Mouse (Mus musculus) heart, adult 2 months (tissue): ENCODE measurements at regions not wholly inside any gene's neighbourhood (a gene's known extent, or its start where the extent isn't known, plus 50 kb on each side); places are given as distances from the start of the nearest gene placed in this dataset.

Experiments used
- DNase-seq, 2 experiments: peaks; one replicate each; pipeline ENCODE4 v3.0.0; 2021
- H3K27ac ChIP-seq: fragments of 200-600 bp; 2 replicates; pipeline ENCODE4 v1.8.1; 2022
- H3K27me3 ChIP-seq: fragments of 200-500 bp; 2 replicates; pipeline ENCODE4 v1.6.1; 2012; ENCODE audit warnings: mild to moderate bottlenecking, low read length, inconsistent platforms, mixed read lengths; ENCODE audit not compliant: control insufficient read depth, insufficient read depth
- H3K36me3 ChIP-seq: fragments of 200-500 bp; 2 replicates; pipeline ENCODE4 v1.6.1; 2012; ENCODE audit warnings: low read length, inconsistent platforms; ENCODE audit not compliant: control insufficient read depth, insufficient read depth
- H3K4me1 ChIP-seq: fragments of 200-500 bp; 2 replicates; pipeline ENCODE4 v1.6.1; 2011; ENCODE audit warnings: low read length; ENCODE audit not compliant: control insufficient read depth, insufficient read depth
- H3K4me3 ChIP-seq: fragments of 200-600 bp; 2 replicates; pipeline ENCODE4 v1.8.1; 2022
- H3K79me2 ChIP-seq: fragments of 200-500 bp; replicated peaks from 2 replicates; pipeline ENCODE4 v1.6.1; 2012; ENCODE audit warnings: mild to moderate bottlenecking, inconsistent platforms, low read length, moderate library complexity, mixed read lengths; ENCODE audit not compliant: control insufficient read depth, insufficient read depth
- H3K9ac ChIP-seq: fragments of 200-500 bp; 2 replicates; pipeline ENCODE4 v1.6.1; 2012; ENCODE audit warnings: low read depth, mild to moderate bottlenecking, control low read depth, inconsistent platforms, low read length, mixed read lengths
- CTCF ChIP-seq: fragments of 200-600 bp; IDR thresholded peaks from 2 replicates; pipeline ENCODE4 v1.8.1; 2022; ENCODE audit warnings: antibody characterized with exemption, mild to moderate bottlenecking, moderate library complexity
- EP300 ChIP-seq: fragments of 200-500 bp; IDR thresholded peaks from 2 replicates; pipeline ENCODE4 v1.6.1; 2011; ENCODE audit warnings: low read depth, low read length, control low read depth; ENCODE audit not compliant: insufficient read depth
- POLR2A ChIP-seq: fragments of 200-500 bp; IDR thresholded peaks from 2 replicates; pipeline ENCODE4 v1.6.1; 2011; ENCODE audit warnings: mild to moderate bottlenecking, low read depth, low read length, control low read depth; ENCODE audit not compliant: insufficient read depth
- WGBS: fragments of 180-500 bp; shearing (Covaris S2); methylation state at CpG from one replicate; pipeline ENCODE4 v1.1.7; 2018; 5-methylcytosine and 5-hydroxymethylcytosine counted together
- intact Hi-C: fragments of 180-260 bp; cut with DNase I; formaldehyde crosslinking; loops from one replicate; pipeline ENCODE4 v1.15.1; 2025

- 21% methylated on average over 20 of the region's 20 CpGs for WGBS
- intact Hi-C loops = no loop called here
- H3K27me3 ChIP-seq = no peaks in the 10 kb centered on the region
- DNase-seq = peak; percentile 46 to 59
- no peaks in the 10 kb centered on the region for H3K79me2 ChIP-seq
- TF ChIP-seq CTCF (no peak), EP300 (no peak), POLR2A (no peak)
- no peak overlapping the region for H3K27ac ChIP-seq
- H3K4me3 ChIP-seq = no peak overlapping the region
- peaks cover 3% of the 10 kb centered on the region for H3K4me1 ChIP-seq
- 0 out of 2 replicates have a peak overlapping the region, but pooled peaks have one; percentile 11 for H3K9ac ChIP-seq
- H3K36me3 ChIP-seq = no peaks in the 10 kb centered on the region; the same call in 1 of the 2 replicates
Measured at GRCm38 (mm10) chr10:67647777-67648727, 99.3 kb upstream of the Ado start.

DNA sequence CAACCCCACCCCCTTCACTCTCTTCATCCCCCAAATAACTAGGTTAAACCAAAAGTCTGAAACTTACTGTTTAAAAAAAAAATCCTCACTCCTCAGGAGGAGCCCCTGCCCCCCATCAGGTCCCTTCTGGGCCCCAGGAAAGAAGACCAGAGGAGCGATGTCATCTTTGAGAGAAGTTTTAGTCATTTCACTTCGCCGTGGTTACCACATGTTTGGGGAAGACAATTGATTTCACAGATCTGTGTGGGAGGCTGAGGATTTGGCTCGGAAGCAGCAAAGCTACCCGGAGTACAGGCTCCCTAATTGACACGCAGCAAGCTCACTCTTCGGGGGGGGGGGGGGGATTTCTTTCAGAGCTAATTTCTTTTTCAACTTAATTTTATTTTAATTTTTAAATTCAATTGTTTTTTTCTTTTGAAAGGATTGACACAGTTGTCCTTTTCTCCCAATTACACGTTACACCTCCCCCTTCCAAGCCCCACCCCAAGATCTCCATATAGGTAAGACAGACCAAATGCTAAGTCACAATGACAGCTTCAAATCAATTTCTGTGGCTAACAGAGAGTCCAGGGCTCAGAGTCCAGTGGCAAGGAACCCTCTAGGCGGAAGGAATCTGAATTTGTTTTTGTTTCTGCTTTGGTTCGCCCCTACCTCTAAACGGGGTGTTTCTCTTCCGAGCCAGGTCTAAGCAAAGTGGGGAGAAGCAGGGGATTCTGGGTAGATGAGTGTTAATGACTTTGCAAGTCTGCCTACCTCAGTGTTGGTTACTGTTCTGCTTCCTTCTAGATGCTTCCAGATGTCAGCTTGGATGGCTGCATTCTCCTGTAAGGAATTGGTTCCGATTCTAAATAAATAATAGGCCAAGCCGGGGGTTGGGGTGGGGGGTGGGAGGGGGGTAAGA, 98.2 kb upstream of the Ado start:
- Histone ChIP-seq H3K36me3 (no peaks in the 10 kb centered on the region; the same call in 1 of the 2 replicates), H3K27me3 (no peaks in the 10 kb centered on the region), H3K79me2 (no peaks in the 10 kb centered on the region), H3K4me1 (peaks cover 3% of the 10 kb centered on the region), H3K27ac (no peak overlapping the region), H3K4me3 (no peak overlapping the region), H3K9ac (no peak overlapping the region)
- TF ChIP-seq POLR2A (no peak), EP300 (no peak), CTCF (no peak)
- WGBS = 24% methylated on average over 14 of the region's 14 CpGs
- no peak for DNase-seq
- intact Hi-C loops = no loop called here

DNA sequence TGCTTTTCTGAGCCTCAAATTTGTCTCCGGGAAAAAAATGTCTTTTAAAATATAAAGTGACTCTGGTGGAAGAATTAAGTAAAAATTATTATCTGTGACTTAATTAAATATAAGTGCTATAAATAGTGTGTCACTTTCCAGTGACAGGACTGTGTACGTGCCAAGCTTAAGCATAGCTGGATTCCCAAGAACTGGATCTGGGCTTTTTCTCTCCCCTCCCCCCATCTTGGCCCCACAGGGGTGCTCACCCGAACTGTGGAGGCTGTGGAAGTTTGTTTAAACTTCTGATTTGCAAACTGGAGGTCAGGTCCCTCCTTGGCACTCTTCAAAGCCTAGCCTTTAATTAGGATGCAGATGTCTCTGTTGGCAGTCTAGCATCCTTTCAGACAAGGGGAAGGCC, 97.1 kb upstream of the Ado start:
- TF ChIP-seq CTCF (no peak), POLR2A (no peak), EP300 (no peak)
- peaks cover 3% of the 10 kb centered on the region for H3K4me1 ChIP-seq
- no peak for DNase-seq
- WGBS = 63% methylated on average over 3 of the region's 3 CpGs
- no peaks in the 10 kb centered on the region; the same call in 1 of the 2 replicates for H3K36me3 ChIP-seq
- no peaks in the 10 kb centered on the region for H3K79me2 ChIP-seq
- no peak overlapping the region for H3K9ac ChIP-seq
- intact Hi-C loops = no loop called here
- no peak overlapping the region for H3K27ac ChIP-seq
- no peak overlapping the region for H3K4me3 ChIP-seq
- no peaks in the 10 kb centered on the region for H3K27me3 ChIP-seq

DNA sequence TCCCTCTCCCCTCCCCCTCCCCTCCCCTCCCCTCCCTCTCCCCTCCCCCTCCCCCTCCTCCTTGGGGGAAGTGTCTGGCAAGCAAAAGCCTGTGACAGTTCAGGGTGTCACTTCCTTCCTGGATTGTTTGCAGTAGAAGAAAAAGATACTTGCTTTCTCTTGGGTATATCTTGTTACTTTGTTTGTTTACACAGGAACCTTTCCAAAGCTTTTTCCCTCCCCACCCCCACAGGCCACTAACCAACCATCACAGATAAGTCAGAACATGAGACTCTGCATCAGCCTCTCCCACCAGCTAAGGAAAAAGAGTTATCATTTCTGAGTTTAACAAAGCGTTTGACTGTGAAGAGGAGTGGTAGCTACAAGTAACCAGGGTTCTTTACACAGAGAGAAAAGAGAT, 95.5 kb upstream of the Ado start:
- Histone ChIP-seq H3K9ac (no peak overlapping the region), H3K4me3 (no peak overlapping the region), H3K27me3 (no peaks in the 10 kb centered on the region), H3K4me1 (peaks cover 3% of the 10 kb centered on the region), H3K79me2 (no peaks in the 10 kb centered on the region), H3K27ac (peak overlapping the region; percentile 7; the same call in 1 of the 2 replicates), H3K36me3 (no peaks in the 10 kb centered on the region; the same call in 1 of the 2 replicates)
- TF ChIP-seq EP300 (no peak), CTCF (no peak), POLR2A (no peak)
- intact Hi-C loops = no loop called here
- 35% methylated on average over 1 of the region's 1 CpGs for WGBS
- peak in 1 of 2 experiments; percentile 29 for DNase-seq

DNA sequence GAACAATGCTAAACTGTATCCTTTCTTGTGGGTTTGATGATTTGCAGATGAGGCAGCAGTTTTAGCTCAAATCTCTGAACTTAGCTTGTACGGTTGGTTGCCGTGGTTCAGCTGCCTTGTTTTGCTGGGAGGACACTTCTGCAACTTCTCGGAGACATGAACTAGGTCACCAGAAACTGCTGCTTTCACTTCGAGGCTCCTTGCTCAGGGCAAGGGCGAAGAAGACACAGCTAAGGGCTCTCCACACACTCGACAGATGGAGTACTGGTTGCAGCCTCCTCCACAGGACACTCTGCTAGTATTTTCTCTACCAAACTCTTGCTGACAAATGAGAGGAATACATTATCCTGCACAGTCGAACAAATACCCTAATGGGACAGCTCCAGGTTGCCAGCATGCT, 94.9 kb upstream of the Ado start:
- no peaks in the 10 kb centered on the region for H3K79me2 ChIP-seq
- no peaks in the 10 kb centered on the region for H3K27me3 ChIP-seq
- H3K4me1 ChIP-seq = peaks cover 3% of the 10 kb centered on the region
- 44% methylated on average over 7 of the region's 7 CpGs for WGBS
- peak in 1 of 2 experiments; percentile 24 for DNase-seq
- no peak overlapping the region; the same call in 1 of the 2 replicates for H3K27ac ChIP-seq
- no peak overlapping the region for H3K4me3 ChIP-seq
- H3K36me3 ChIP-seq = no peaks in the 10 kb centered on the region; the same call in 1 of the 2 replicates
- TF ChIP-seq EP300 = no peak
- no peak for TF ChIP-seq POLR2A
- TF ChIP-seq CTCF = no peak
- intact Hi-C loops = no loop called here
- no peak overlapping the region for H3K9ac ChIP-seq
